Mouse (Mus musculus) naive thymus-derived CD4-positive, alpha-beta T cell, adult 2 months (primary cell): Measurements from ENCODE around the gene Angel1.

ENCODE experiments used
- DNase-seq: peaks from one replicate; pipeline ENCODE4 v3.0.0-alpha.2; 2011; ENCODE audit warnings: low read depth

Angel1 gene

GRCm38 (mm10) chr12:86701491-86701890 is 24.8 kb downstream of the Angel1 start:
- DNase-seq = no peak

DNA sequence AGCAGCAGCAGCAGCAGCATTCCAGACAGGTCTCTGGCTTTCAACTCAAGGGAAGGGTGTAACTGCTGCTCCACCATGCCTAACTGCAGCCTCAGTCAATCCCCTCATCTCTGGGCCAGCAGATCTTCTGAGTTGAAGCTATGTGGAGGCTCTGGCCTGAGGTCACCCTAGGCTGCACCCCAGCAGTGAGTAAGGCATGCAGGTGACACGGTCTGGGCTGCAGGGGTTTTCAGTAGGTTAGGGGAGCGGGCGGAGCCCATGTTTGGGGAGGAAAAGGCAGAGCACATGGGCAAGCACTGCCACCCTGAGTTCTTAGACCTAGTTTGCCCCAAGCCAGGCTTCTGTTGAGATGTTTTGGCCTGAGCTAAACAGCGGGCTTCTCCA is 25.3 kb downstream of the Angel1 start:
- no peak for DNase-seq

GRCm38 (mm10) chr12:86699965-86700926 is 26.0 kb downstream of the Angel1 start:
- no peak for DNase-seq

GRCm38 (mm10) chr12:86698537-86698936 is 27.7 kb downstream of the Angel1 start:
- no peak for DNase-seq

DNA sequence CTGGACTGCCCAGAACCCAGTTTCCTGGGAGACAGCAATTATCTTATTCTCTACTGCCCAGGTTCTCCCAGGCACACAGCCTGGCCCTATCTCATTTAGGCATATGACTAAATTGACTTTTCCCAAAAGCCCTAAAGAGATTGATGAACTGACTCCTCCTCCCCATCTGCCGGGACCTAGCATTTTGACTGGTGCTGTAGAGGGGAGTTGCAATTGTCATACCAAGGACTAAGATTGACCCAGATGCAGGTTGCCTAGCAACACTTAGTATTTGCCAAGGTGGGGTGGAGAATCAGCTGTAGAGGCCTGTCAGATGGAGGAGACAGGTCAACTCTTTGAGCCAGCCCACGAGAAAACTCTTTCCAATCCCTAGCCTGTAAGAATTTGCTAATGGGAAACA is 28.3 kb downstream of the Angel1 start:
- DNase-seq = no peak

GRCm38 (mm10) chr12:86694441-86694840 is 31.8 kb downstream of the Angel1 start:
- no peak for DNase-seq

DNA sequence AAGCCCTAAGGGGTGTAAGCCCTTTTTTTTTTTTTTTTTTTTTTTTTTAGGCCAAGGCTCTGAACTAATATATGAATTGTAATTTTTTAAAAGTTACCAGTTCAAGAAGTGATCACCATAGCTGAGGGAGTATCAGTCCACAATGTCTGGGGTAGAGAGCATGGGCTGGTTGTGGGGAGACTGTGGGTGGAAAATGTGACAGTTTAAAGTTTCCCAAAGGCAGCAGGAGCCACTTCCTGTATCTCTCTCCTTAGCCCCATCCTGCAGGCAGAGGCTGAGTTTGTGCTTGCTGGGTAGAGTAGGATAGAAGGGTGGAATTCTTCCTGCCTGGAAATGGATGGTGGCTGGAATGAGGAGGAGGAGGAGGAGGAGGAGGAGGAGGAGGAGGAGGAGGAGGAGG is 32.9 kb downstream of the Angel1 start:
- no peak for DNase-seq

- DNase-seq = no peak
Observed at GRCm38 (mm10) chr12:86692471-86693356, 33.5 kb downstream of the Angel1 start.

GRCm38 (mm10) chr12:86690700-86691485 is 35.4 kb downstream of the Angel1 start:
- DNase-seq = no peak

- DNase-seq = no peak
Observed at GRCm38 (mm10) chr12:86688917-86689316, 37.3 kb downstream of the Angel1 start.

DNA sequence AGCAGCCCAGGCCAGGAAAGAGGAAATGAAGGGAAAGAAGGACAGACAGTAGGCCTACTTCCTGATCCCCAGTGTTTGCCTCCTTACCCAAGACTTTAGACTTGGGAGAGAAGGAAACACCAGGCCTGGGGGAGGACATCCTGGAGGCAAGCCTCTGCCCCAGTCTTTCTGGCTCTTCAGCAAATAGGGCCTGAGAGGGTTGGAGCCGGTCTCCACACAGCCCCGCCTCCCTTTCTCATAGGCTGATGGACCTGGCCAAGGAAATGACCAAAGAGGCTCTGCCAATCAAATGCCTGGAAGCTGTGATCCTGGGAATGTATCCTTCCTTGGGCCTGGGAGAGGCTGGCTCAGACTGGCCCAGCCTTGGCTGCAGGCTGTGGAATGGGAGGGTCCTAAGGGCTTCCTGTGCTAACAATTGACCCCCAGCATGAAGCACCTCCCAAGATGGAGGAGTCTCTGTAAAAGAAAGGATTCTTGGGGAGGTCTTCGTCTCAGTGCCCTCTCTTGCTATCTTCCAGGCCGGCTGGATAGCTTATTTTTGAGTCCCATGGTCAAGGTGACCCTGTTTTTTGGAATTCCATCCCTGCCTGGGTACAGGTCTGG is 38.2 kb downstream of the Angel1 start:
- DNase-seq = no peak

DNA sequence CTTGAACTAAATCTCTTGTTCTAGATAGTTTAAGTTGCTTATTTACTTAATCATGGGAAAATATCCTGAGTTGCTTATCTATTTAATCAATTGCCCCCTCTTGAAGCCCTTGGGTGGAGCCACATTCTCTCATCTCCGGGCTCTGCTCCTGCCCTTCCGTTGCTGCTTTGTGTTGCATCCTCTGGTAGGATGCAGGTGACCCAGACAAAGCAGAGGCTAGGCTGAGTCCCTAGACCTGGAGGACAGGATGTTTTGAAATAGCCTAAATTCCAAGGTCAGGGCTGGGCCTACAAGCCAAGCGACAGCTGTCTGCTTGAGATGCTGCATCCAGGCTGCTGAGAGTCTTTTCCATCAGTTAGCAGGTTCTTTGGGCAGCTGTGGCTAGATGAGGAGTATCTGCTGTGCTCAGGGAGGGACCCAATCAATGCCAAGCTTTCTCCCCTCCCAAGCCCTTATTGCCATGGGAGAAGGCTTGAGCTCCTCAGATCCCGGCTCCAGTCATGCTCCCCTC is 38.8 kb downstream of the Angel1 start:
- no peak for DNase-seq

GRCm38 (mm10) chr12:86686551-86687330 is 39.5 kb downstream of the Angel1 start:
- peak; percentile 23 for DNase-seq

- no peak for DNase-seq
Observed at GRCm38 (mm10) chr12:86685275-86685674, 41.0 kb downstream of the Angel1 start.

DNA sequence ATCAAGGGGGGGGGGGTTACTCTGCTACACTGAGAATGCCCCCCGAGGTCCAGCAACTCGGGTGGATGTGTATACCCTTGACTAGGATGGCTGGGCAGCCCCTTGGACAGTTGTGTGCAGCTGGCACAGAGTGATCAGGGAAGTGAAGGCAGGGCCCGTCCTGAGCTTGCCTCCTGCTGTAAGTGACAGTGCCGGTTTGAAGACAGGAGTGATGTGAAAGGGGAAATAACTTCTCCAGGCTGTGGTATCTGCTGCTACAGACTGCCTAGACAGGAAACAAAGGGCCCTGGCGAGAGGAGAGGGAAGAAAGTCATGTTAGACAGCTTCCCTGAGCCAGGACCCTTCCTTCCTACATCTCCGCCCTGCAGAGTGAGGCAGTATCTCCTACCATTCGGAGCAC is 42.6 kb downstream of the Angel1 start:
- no peak for DNase-seq

DNA sequence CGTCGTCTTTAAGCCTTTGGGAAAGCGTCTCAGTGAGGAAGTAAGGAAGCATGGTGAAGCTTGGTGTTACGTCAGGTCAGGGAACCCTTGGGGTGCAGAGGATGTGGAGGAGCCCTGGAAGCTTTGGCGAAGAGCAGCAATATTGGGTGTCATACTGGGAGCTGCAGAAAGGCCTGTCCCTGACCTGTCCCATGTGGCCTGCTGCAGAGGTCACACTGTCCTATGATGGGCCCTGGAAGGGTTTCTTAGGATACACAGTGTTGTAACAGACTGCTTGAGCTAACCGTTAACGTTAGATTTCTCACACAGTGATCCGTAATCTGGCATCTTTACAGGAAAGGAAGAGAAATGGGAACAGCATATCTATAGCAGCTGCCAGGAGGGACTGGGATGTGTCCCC is 44.1 kb downstream of the Angel1 start:
- DNase-seq = no peak

DNA sequence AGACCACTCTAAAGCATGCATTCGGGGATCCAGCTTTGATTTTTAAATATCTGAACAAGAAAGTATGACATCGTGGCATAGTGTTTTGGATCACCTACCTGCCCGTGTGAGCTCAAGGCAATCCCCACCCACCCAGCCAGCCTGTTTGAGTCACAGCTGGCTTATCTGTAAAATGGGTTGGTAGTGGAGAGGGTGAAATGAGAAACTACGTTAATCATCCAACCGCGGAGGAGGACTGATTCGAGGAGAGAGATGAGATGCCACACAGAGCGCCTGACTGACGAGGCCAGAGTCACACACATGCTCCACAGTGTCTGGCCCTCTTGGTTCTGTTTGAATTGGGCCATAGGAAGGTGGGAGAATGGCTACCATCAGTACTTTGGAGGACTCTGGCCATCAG is 44.6 kb downstream of the Angel1 start:
- DNase-seq = no peak

GRCm38 (mm10) chr12:86680591-86681193 is 45.6 kb downstream of the Angel1 start:
- DNase-seq = no peak

- DNase-seq = no peak
Observed at GRCm38 (mm10) chr12:86679991-86680491, 46.2 kb downstream of the Angel1 start.

DNA sequence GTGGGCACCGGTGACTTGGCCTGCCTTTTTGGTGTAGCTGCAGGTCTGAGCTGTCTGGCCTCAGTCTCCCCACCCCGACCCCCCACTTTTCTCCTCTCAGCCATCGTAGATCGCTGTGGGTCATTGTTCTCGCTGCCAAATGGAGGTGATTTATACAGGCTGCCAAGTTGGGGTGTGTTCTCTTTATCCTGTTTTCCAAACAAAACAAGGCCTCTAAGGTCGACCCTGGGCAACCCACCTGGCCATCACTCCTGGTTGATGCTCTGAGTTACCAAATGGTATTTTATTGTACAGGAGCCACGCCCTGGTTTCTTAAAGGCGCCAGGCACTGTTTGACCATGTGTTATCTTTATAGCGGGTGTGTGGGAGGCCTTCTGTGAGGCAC is 46.7 kb downstream of the Angel1 start:
- no peak for DNase-seq
